Mouse (Mus musculus) G1E (cell line): ENCODE measurements around the gene Tpi1. TPM values are rescaled to one million over a fixed set of nuclear protein-coding genes. Genes with fewer than 3 reads are reported as not detected.

ENCODE experiments used
- ATAC-seq: 2 replicates; pipeline ENCODE4 v1.8.0; 2016; ENCODE audit warnings: mild to moderate bottlenecking; ENCODE audit not compliant: insufficient number of reproducible peaks, poor library complexity, low FRiP score, severe bottlenecking; ENCODE audit errors: extremely low read depth
- DNase-seq: peaks from one replicate; pipeline ENCODE4 v3.0.0; 2012; ENCODE audit warnings: low spot score
- H3K27me3 ChIP-seq: 2 replicates; pipeline ENCODE4 v1.6.1; 2012; ENCODE audit warnings: mild to moderate bottlenecking, low read length, inconsistent platforms; ENCODE audit not compliant: insufficient read depth
- H3K36me3 ChIP-seq: replicated peaks from 2 replicates; pipeline ENCODE3; 2012; ENCODE audit warnings: mild to moderate bottlenecking, inconsistent platforms
- H3K4me1 ChIP-seq: 2 replicates; pipeline ENCODE4 v1.6.1; 2012; ENCODE audit warnings: low read depth, low read length, inconsistent platforms, mixed read lengths; ENCODE audit not compliant: insufficient read depth
- H3K4me3 ChIP-seq: 2 replicates; pipeline ENCODE4 v1.5.1; 2012; ENCODE audit warnings: low read depth, mild to moderate bottlenecking, inconsistent platforms, low read length, moderate library complexity, mixed read lengths
- H3K9me3 ChIP-seq: replicated peaks from 2 replicates; pipeline ENCODE4 v1.6.1; 2012; ENCODE audit warnings: inconsistent platforms
- CTCF ChIP-seq: IDR thresholded peaks from 2 replicates; pipeline ENCODE4 v1.5.1; 2012; ENCODE audit warnings: low read depth, low read length, inconsistent platforms, mixed read lengths
- GATA1 ChIP-seq: IDR thresholded peaks from 2 replicates; pipeline ENCODE4 v1.6.1; 2012; ENCODE audit warnings: borderline replicate concordance, low read length, inconsistent platforms, mixed read lengths
- GATA2 ChIP-seq: IDR thresholded peaks from 2 replicates; pipeline ENCODE4 v1.6.1; 2012; ENCODE audit warnings: low read depth, low read length, inconsistent platforms, borderline replicate concordance
- POLR2AphosphoS5 ChIP-seq: IDR thresholded peaks from 2 replicates; pipeline ENCODE4 v1.6.1; 2012; ENCODE audit warnings: low read depth, low read length, inconsistent platforms; ENCODE audit not compliant: insufficient replicate concordance
- TAL1 ChIP-seq: conservative IDR thresholded peaks from 2 replicates; pipeline ENCODE4 v1.6.1; 2012; ENCODE audit warnings: low read depth, low read length, inconsistent platforms, mixed read lengths
- polyA plus RNA-seq: library from polyadenylated mRNA; stranded (reverse); fragments of >175 nt; gene quantifications from 2 replicates; pipeline ENCODE4 v1.2.3, GENCODE M21; 2012
- total RNA-seq, 2 experiments: library from RNA; stranded (forward) in 1 of 2; stranded (reverse) in 1 of 2; fragments of 200-1000 nt in 1 of 2; fragments of >200 nt in 1 of 2; fragmentation: Nextera tagmentation in 1 of 2; gene quantifications; 2 replicates each; pipeline ENCODE4 v1.2.3; 2014 to 2017

Gene Tpi1
- total and polyA plus RNA-seq, 3 experiments, result 601 to 903 (median 701) TPM

DNA sequence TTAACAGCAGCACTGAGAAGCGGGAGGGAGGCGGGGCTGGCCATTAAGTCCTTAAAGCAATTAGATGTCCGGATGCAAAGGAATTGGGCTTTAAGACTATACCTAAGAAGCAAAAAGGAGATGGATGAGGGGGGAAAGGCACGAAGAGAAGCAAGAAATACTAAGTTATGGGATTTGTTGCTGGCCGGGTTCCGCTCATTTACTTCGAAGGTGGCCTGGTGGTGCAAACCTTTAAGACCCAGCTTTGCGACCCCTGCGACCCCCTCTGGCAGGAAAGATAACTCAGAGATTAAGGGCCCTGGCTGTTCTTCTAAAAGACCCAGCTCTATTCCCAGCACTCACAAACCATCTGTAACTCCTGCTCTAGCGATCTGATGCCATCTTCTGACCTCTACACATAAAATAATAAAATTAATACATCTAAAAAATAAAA is 34.1 kb downstream of the Tpi1 start:
- Histone ChIP-seq H3K4me3 (no peak overlapping the region), H3K27me3 (peaks cover 62% of the 10 kb centered on the region), H3K4me1 (peaks cover 5% of the 10 kb centered on the region), H3K36me3 (no peaks in the 10 kb centered on the region), H3K9me3 (no peaks in the 10 kb centered on the region)
- DNase-seq (no peak), ATAC-seq (no peak)
- TF ChIP-seq GATA2 (no peak), TAL1 (no peak), GATA1 (no peak), POLR2AphosphoS5 (no peak), CTCF (no peak)

DNA sequence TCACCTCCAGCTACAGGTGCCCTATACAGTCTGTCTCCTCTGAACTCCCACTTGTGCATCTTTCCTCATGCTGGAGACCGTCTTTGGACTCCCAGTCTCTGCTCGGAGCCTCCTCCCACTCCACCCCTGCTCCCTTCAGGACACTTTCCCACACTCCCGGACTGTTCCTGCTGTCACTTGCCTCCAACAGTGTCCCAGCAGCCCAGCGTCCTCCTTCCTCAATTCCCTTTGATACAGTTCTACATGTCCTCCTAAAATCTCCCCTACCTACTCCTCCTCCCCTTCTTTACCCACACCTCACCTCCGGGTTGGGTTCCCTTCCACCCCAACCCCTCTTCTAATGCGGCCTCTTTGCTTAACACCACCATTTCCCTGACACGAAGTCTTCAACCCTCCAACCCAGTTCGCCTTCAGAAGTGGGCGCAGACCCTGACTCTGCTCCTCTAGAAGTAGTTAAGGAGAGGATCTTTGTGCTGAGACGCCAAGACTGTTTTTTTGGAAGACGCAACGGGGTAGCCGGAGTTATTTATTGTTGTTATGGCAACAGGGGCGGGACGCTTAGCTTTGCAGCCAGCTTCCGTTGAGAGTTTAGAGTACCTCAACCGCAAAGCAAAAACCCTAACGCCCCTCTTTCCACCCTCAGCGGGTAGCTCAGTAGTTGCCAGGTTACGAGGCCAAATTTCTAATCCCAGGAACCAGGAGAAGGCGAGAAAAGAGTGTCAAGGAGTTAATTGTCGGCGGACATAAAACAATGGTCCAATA is 34.7 kb downstream of the Tpi1 start, which contains the start of gene Lrrc23:
Gene Lrrc23, minus strand, starts transcription at position 506 of the 762 bp plus-strand sequence.
- no peaks in the 10 kb centered on the region for H3K36me3 ChIP-seq
- ATAC-seq (no peak), DNase-seq (no peak)
- TF ChIP-seq POLR2AphosphoS5 (no peak), GATA2 (no peak), TAL1 (no peak), CTCF (no peak), GATA1 (no peak)
- no peak within 1 kb of the TSS for H3K4me3 ChIP-seq
- peaks cover 5% of the 10 kb centered on the region for H3K4me1 ChIP-seq
- peaks cover 64% of the 10 kb centered on the region for H3K27me3 ChIP-seq
- H3K9me3 ChIP-seq, result no peaks in the 10 kb centered on the region

DNA sequence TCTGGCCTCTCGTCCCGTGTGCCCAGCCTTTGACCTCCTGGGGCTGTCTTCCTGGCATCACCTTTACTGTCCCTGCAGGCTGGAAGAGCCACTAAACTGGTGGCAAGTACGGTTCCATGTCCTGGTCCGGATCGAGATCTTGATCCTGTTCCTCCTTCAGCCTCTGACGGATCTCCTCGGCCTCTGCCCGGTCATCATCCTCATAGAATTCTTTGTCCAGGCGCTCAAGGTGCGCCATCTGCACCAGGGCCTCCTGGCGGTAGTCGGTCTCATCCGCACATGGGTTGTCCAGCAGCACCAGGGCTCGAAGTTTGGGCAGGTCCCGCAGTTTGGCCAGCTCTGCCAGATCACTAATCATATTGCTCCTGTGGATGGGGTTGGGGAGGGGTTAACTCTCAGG is 43.6 kb downstream of the Tpi1 start:
- Histone ChIP-seq H3K4me1 (peaks cover 28% of the 10 kb centered on the region), H3K9me3 (no peaks in the 10 kb centered on the region), H3K36me3 (no peaks in the 10 kb centered on the region), H3K4me3 (no peak overlapping the region), H3K27me3 (peaks cover 68% of the 10 kb centered on the region)
- no peak for ATAC-seq
- TF ChIP-seq POLR2AphosphoS5 (no peak), TAL1 (no peak), GATA1 (no peak), CTCF (no peak), GATA2 (no peak)
- no peak for DNase-seq

DNA sequence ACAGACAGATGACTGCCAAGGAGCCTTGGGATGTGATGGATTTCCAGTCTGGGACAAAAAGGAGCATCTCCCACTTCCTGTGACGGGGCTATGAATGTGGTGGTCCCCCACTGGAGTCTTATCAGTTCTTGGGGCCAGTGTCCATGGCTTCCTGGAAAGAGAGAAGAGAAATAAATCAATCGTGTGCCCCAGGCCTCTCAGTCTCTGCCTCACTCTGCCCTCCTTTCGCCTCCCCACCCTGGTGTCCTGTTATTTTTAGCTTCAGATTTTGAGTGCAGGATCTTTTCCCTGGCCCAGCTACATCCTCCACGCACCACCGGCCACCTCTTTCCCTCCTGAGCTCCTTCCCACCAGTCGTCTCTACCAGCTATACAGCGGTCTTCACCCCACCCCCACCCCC is 44.1 kb downstream of the Tpi1 start:
- H3K36me3 ChIP-seq, result no peaks in the 10 kb centered on the region
- no peaks in the 10 kb centered on the region for H3K9me3 ChIP-seq
- no peak overlapping the region for H3K4me3 ChIP-seq
- H3K27me3 ChIP-seq, result peaks cover 70% of the 10 kb centered on the region
- DNase-seq (no peak), ATAC-seq (no peak)
- no peak for TF ChIP-seq GATA2
- TF ChIP-seq POLR2AphosphoS5, result no peak
- TF ChIP-seq CTCF, result no peak
- TF ChIP-seq GATA1, result no peak
- TF ChIP-seq TAL1, result no peak
- H3K4me1 ChIP-seq, result peaks cover 32% of the 10 kb centered on the region

DNA sequence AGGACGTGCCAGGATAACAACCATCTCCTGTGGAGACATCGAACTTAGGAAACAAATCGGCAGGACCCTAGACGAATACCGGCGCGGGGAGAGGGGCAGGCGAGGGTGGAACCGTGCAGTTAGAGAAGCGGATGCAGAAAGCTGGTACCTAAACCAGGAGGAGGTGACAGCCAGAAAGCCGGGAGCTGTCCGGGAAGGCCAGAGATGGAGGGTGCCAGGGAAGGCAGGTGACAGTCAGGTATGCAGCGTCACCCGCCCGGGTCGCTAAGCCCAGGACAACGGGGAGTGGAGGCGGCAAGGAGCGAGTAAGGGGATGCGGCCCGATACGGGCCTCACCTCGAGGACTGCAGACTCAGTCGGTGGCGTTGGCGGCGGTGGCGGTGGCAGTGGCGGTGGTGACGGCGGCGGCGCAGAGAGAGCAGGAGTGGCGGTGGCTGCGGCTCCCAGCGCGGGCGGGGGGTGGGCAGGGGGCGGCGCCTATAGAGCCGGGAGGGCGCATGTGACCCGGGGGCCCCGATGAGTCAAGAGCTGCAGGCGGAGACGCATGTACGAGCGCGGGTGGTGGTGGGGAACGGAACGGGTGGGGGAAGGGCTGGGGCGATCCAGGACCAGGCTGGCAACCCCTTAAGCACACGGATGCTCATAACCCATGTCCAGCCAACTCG is 44.9 kb downstream of the Tpi1 start, which contains the start of gene Eno2:
Gene Eno2, minus strand, starts transcription at position 573 of the 665 bp plus-strand sequence.
- H3K4me3 ChIP-seq, result peak within 1 kb of the TSS; percentile 65; the same call in 1 of the 2 replicates
- H3K27me3 ChIP-seq, result peaks cover 65% of the 10 kb centered on the region
- TF ChIP-seq CTCF (no peak), GATA2 (no peak), GATA1 (no peak), TAL1 (no peak), POLR2AphosphoS5 (no peak)
- no peak for DNase-seq
- peak; percentile 46 for ATAC-seq
- H3K9me3 ChIP-seq, result no peaks in the 10 kb centered on the region
- peaks cover 32% of the 10 kb centered on the region for H3K4me1 ChIP-seq
- no peaks in the 10 kb centered on the region for H3K36me3 ChIP-seq

DNA sequence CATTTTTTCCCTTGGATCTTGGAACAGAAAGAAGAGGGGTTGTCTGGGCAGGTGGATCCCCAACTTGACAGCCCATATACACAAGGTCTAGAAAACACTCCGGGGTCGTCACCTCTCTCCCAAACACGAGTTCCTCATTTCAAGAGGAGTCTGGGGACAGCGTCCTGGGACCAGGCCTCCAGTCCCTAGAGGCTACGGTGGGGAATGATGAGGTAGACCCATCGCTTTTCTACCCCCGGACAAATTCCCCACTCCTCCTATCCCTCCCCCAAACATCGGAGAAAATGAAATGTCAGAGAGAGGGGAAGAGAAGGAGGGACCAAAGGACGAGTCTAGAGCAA is 45.4 kb downstream of the Tpi1 start:
- no peak overlapping the region for H3K4me3 ChIP-seq
- H3K36me3 ChIP-seq, result no peaks in the 10 kb centered on the region
- ATAC-seq (no peak), DNase-seq (no peak)
- TF ChIP-seq POLR2AphosphoS5, result no peak
- TF ChIP-seq TAL1, result no peak
- no peak for TF ChIP-seq GATA2
- no peak for TF ChIP-seq CTCF
- TF ChIP-seq GATA1, result no peak
- H3K4me1 ChIP-seq, result peaks cover 32% of the 10 kb centered on the region
- peaks cover 68% of the 10 kb centered on the region for H3K27me3 ChIP-seq
- no peaks in the 10 kb centered on the region for H3K9me3 ChIP-seq
